Mouse (Mus musculus): Measurements from ENCODE around the gene Lgr6. TPM values are rescaled to one million over a fixed set of nuclear protein-coding genes. Genes with fewer than 3 reads are reported as not detected.
"Not testable (repeated sequence)": the region's sequence is repeated elsewhere in the genome, so short reads cannot be mapped to it uniquely, and the experiment has no call there.

Gene Lgr6
- total and polyA plus RNA-seq, 3 experiments = 0.30 to 0.54 (median 0.38) TPM

- H3K27me3 ChIP-seq (ENCODE audit: insufficient read depth, low read length) = no peaks in the 10 kb centered on the region; the same call in 1 of the 2 replicates
- no peaks in the 10 kb centered on the region for H3K9me3 ChIP-seq (replicated peaks)
- H3K4me1 ChIP-seq (ENCODE audit: insufficient read depth, low read depth, low read length) = peaks cover 50% of the 10 kb centered on the region
- no peak overlapping the region for H3K4me3 ChIP-seq (ENCODE audit: low read depth, low read length)
- DNase-seq (ENCODE audit: low spot score) (no peak), ATAC-seq (ENCODE audit: extremely low read depth, insufficient number of reproducible peaks, low FRiP score, poor library complexity, severe bottlenecking) (no peak)
- peaks cover 82% of the 10 kb centered on the region for H3K36me3 ChIP-seq (replicated peaks)
- TF ChIP-seq POLR2AphosphoS5 (IDR thresholded peaks at IDR 0.05; ENCODE audit: insufficient replicate concordance, low read depth, low read length) = no peak
- TF ChIP-seq GATA1 (IDR thresholded peaks at IDR 0.05; ENCODE audit: borderline replicate concordance, low read length) = no peak
- no peak for TF ChIP-seq GATA2 (IDR thresholded peaks at IDR 0.05; ENCODE audit: borderline replicate concordance, low read depth, low read length)
- no peak for TF ChIP-seq TAL1 (conservative IDR thresholded peaks at IDR 0.05; ENCODE audit: low read depth, low read length)
- no peak for TF ChIP-seq CTCF (IDR thresholded peaks at IDR 0.05; ENCODE audit: low read depth, low read length)
Observed at GRCm38 (mm10) chr1:135125990-135126389, 20.9 kb upstream of the Lgr6 start.

- no peak for DNase-seq (ENCODE audit: low spot score)
- peaks cover 93% of the 10 kb centered on the region for H3K36me3 ChIP-seq (replicated peaks)
- no peak overlapping the region for H3K4me3 ChIP-seq (ENCODE audit: low read depth, low read length)
- no peak for TF ChIP-seq GATA2 (IDR thresholded peaks at IDR 0.05; ENCODE audit: borderline replicate concordance, low read depth, low read length)
- TF ChIP-seq POLR2AphosphoS5 (IDR thresholded peaks at IDR 0.05; ENCODE audit: insufficient replicate concordance, low read depth, low read length) = no peak
- TF ChIP-seq TAL1 (conservative IDR thresholded peaks at IDR 0.05; ENCODE audit: low read depth, low read length) = no peak
- TF ChIP-seq CTCF (IDR thresholded peaks at IDR 0.05; ENCODE audit: low read depth, low read length) = no peak
- TF ChIP-seq GATA1 (IDR thresholded peaks at IDR 0.05; ENCODE audit: borderline replicate concordance, low read length) = no peak
- peaks cover 38% of the 10 kb centered on the region for H3K4me1 ChIP-seq (ENCODE audit: insufficient read depth, low read depth, low read length)
- no peaks in the 10 kb centered on the region for H3K9me3 ChIP-seq (replicated peaks)
- H3K27me3 ChIP-seq (ENCODE audit: insufficient read depth, low read length) = no peaks in the 10 kb centered on the region; the same call in 1 of the 2 replicates
- no peak for ATAC-seq (ENCODE audit: extremely low read depth, insufficient number of reproducible peaks, low FRiP score, poor library complexity, severe bottlenecking)
Observed at GRCm38 (mm10) chr1:135124573-135125363, 19.7 kb upstream of the Lgr6 start.

GRCm38 (mm10) chr1:135112661-135113060 lies 7.6 kb upstream of the Lgr6 start:
- peak; percentile 66 for ATAC-seq (ENCODE audit: extremely low read depth, insufficient number of reproducible peaks, low FRiP score, poor library complexity, severe bottlenecking)
- peak; percentile 85 for DNase-seq (ENCODE audit: low spot score)
- Histone ChIP-seq H3K4me3 (ENCODE audit: low read depth, low read length) (no peak overlapping the region; the same call in 1 of the 2 replicates), H3K9me3 (replicated peaks) (no peaks in the 10 kb centered on the region), H3K27me3 (ENCODE audit: insufficient read depth, low read length) (no peaks in the 10 kb centered on the region), H3K4me1 (ENCODE audit: insufficient read depth, low read depth, low read length) (peaks cover 42% of the 10 kb centered on the region), H3K36me3 (replicated peaks) (peaks cover 77% of the 10 kb centered on the region)
- peak; percentile 99 for TF ChIP-seq CTCF (IDR thresholded peaks at IDR 0.05; ENCODE audit: low read depth, low read length)
- TF ChIP-seq POLR2AphosphoS5 (IDR thresholded peaks at IDR 0.05; ENCODE audit: insufficient replicate concordance, low read depth, low read length) = no peak

GRCm38 (mm10) chr1:135111271-135111670 lies 6.2 kb upstream of the Lgr6 start:
- H3K4me1 ChIP-seq (ENCODE audit: insufficient read depth, low read depth, low read length) = peaks cover 42% of the 10 kb centered on the region
- H3K9me3 ChIP-seq (replicated peaks); ATAC-seq (ENCODE audit: extremely low read depth, insufficient number of reproducible peaks, low FRiP score, poor library complexity, severe bottlenecking); H3K27me3 ChIP-seq (ENCODE audit: insufficient read depth, low read length); DNase-seq (ENCODE audit: low spot score); H3K4me3 ChIP-seq (ENCODE audit: low read depth, low read length): not testable (repeated sequence)
- peaks cover 69% of the 10 kb centered on the region for H3K36me3 ChIP-seq (replicated peaks)

GRCm38 (mm10) chr1:135110075-135110474 lies 5.0 kb upstream of the Lgr6 start:
- no peak overlapping the region for H3K4me3 ChIP-seq (ENCODE audit: low read depth, low read length)
- TF ChIP-seq CTCF (IDR thresholded peaks at IDR 0.05; ENCODE audit: low read depth, low read length) (peak; percentile 99), GATA1 (IDR thresholded peaks at IDR 0.05; ENCODE audit: borderline replicate concordance, low read length) (no peak), TAL1 (conservative IDR thresholded peaks at IDR 0.05; ENCODE audit: low read depth, low read length) (no peak), POLR2AphosphoS5 (IDR thresholded peaks at IDR 0.05; ENCODE audit: insufficient replicate concordance, low read depth, low read length) (no peak)
- peak; percentile 70 for DNase-seq (ENCODE audit: low spot score)
- no peaks in the 10 kb centered on the region for H3K9me3 ChIP-seq (replicated peaks)
- ATAC-seq (ENCODE audit: extremely low read depth, insufficient number of reproducible peaks, low FRiP score, poor library complexity, severe bottlenecking) = peak; percentile 50; the same call in 1 of the 2 replicates
- peaks cover 52% of the 10 kb centered on the region for H3K4me1 ChIP-seq (ENCODE audit: insufficient read depth, low read depth, low read length)
- H3K36me3 ChIP-seq (replicated peaks) = peaks cover 61% of the 10 kb centered on the region
- H3K27me3 ChIP-seq (ENCODE audit: insufficient read depth, low read length) = 0 out of 2 replicates have a peak, but pooled peaks cover 4% of the 10 kb centered on the region

- Histone ChIP-seq H3K4me1 (ENCODE audit: insufficient read depth, low read depth, low read length) (peaks cover 56% of the 10 kb centered on the region), H3K27me3 (ENCODE audit: insufficient read depth, low read length) (peaks cover 18% of the 10 kb centered on the region), H3K36me3 (replicated peaks) (peaks cover 51% of the 10 kb centered on the region), H3K9me3 (replicated peaks) (no peaks in the 10 kb centered on the region), H3K4me3 (ENCODE audit: low read depth, low read length) (no peak overlapping the region)
- no peak for ATAC-seq (ENCODE audit: extremely low read depth, insufficient number of reproducible peaks, low FRiP score, poor library complexity, severe bottlenecking)
- TF ChIP-seq CTCF (IDR thresholded peaks at IDR 0.05; ENCODE audit: low read depth, low read length) (peak; percentile 65), GATA1 (IDR thresholded peaks at IDR 0.05; ENCODE audit: borderline replicate concordance, low read length) (no peak)
- peak; percentile 75 for DNase-seq (ENCODE audit: low spot score)
Observed at GRCm38 (mm10) chr1:135108611-135109010, 3.5 kb upstream of the Lgr6 start.

GRCm38 (mm10) chr1:135105951-135106350 lies 875 bp upstream of the Lgr6 start:
- ATAC-seq (ENCODE audit: extremely low read depth, insufficient number of reproducible peaks, low FRiP score, poor library complexity, severe bottlenecking) (peak; percentile 29; the same call in 1 of the 2 replicates), DNase-seq (ENCODE audit: low spot score) (peak; percentile 81)
- Histone ChIP-seq H3K27me3 (ENCODE audit: insufficient read depth, low read length) (peaks cover 40% of the 10 kb centered on the region), H3K4me1 (ENCODE audit: insufficient read depth, low read depth, low read length) (peaks cover 39% of the 10 kb centered on the region), H3K36me3 (replicated peaks) (peaks cover 28% of the 10 kb centered on the region), H3K9me3 (replicated peaks) (no peaks in the 10 kb centered on the region), H3K4me3 (ENCODE audit: low read depth, low read length) (no peak overlapping the region)
- TF ChIP-seq CTCF (IDR thresholded peaks at IDR 0.05; ENCODE audit: low read depth, low read length) = peak; percentile 87
- TF ChIP-seq TAL1 (conservative IDR thresholded peaks at IDR 0.05; ENCODE audit: low read depth, low read length) = no peak
